Mouse (Mus musculus) hindbrain, postnatal 0 days (tissue): ENCODE data around the gene Srebf2. TPM values are rescaled to one million over a fixed set of nuclear protein-coding genes. Genes with fewer than 3 reads are reported as not detected.
A peak's percentile ranks its signal among the peaks of the same experiment; 100 is the strongest.

Source experiments
- ATAC-seq: fragments of 200-750 bp; cut with Nextera tagmentation; 2 replicates; pipeline ENCODE4 v1.8.0; 2017; ENCODE audit warnings: mild to moderate bottlenecking, moderate TSS enrichment, moderate library complexity
- DNase-seq: peaks from one replicate; pipeline ENCODE4 v3.0.0-alpha.2; 2015; ENCODE audit warnings: low spot score
- H3K27ac ChIP-seq: fragments of 300-500 bp; sonication (generic); 2 replicates; pipeline ENCODE4 v1.5.1; 2014; ENCODE audit warnings: mild to moderate bottlenecking
- H3K27me3 ChIP-seq: fragments of 300-500 bp; sonication (generic); 2 replicates; pipeline ENCODE4 v1.6.1; 2014; ENCODE audit warnings: low read length, mixed read lengths; ENCODE audit not compliant: insufficient read depth
- H3K36me3 ChIP-seq: fragments of 300-500 bp; sonication (generic); 2 replicates; pipeline ENCODE4 v1.6.1; 2014; ENCODE audit warnings: low read length, mixed read lengths; ENCODE audit not compliant: insufficient read depth
- H3K4me1 ChIP-seq: fragments of 300-500 bp; sonication (generic); 2 replicates; pipeline ENCODE4 v1.6.1; 2014; ENCODE audit warnings: antibody characterized with exemption, low read length, mixed read lengths; ENCODE audit not compliant: insufficient read depth
- H3K4me2 ChIP-seq: fragments of 300-500 bp; sonication (generic); 2 replicates; pipeline ENCODE4 v1.6.1; 2014; ENCODE audit warnings: low read depth, mild to moderate bottlenecking, low read length, moderate library complexity, mixed read lengths
- H3K4me3 ChIP-seq: fragments of 300-500 bp; sonication (generic); 2 replicates; pipeline ENCODE4 v1.5.1; 2014; ENCODE audit warnings: low read length
- H3K9ac ChIP-seq: fragments of 300-500 bp; sonication (generic); replicated peaks from 2 replicates; pipeline ENCODE4 v1.6.1; 2014; ENCODE audit warnings: mild to moderate bottlenecking, low read length, moderate library complexity, mixed read lengths
- H3K9me3 ChIP-seq: fragments of 300-500 bp; sonication (generic); 2 replicates; pipeline ENCODE4 v1.6.1; 2016; ENCODE audit warnings: low read length, mixed read lengths
- CTCF ChIP-seq: IDR thresholded peaks from 2 replicates; pipeline ENCODE4 v1.5.1; 2016; ENCODE audit warnings: antibody characterized with exemption, control low read depth, low read depth
- WGBS: fragments of 180-500 bp; shearing (Covaris S2); extraction: QIAGEN DNeasy Blood & Tissue Kit; methylation state at CpG from one replicate; pipeline ENCODE4 v1.1.7; 2014; 5-methylcytosine and 5-hydroxymethylcytosine counted together
- polyA plus RNA-seq: library from polyadenylated mRNA; unstranded; fragments of >200 nt; fragmentation: Nextera tagmentation; extraction: Ambion mirVana; gene quantifications from 2 replicates; pipeline ENCODE4 v1.2.1, GENCODE M21; 2015
- total RNA-seq: library from RNA; depleted of rRNA; stranded (reverse); fragments of >200 nt; gene quantifications from 2 replicates; pipeline ENCODE4 v1.2.3, GENCODE M21; 2014

The Srebf2 gene
- total and polyA plus RNA-seq, 2 experiments from 2014 or later: 145 to 256 TPM

- Histone ChIP-seq H3K4me2 (peak overlapping the region; percentile 66; the same call in 1 of the 2 replicates), H3K4me1 (peaks cover 24% of the 10 kb centered on the region), H3K9me3 (no peaks in the 10 kb centered on the region), H3K27ac (no peak overlapping the region), H3K36me3 (no peaks in the 10 kb centered on the region; the same call in 1 of the 2 replicates), H3K4me3 (no peak overlapping the region), H3K27me3 (peaks cover 27% of the 10 kb centered on the region), H3K9ac (no peak overlapping the region)
- no peak for TF ChIP-seq CTCF
- DNase-seq (no peak), ATAC-seq (no peak)
- WGBS: 60% methylated on average over 1 of the region's 1 CpGs
Measured at GRCm38 (mm10) chr15:82210801-82211200, 63.8 kb downstream of the Srebf2 start.

DNA sequence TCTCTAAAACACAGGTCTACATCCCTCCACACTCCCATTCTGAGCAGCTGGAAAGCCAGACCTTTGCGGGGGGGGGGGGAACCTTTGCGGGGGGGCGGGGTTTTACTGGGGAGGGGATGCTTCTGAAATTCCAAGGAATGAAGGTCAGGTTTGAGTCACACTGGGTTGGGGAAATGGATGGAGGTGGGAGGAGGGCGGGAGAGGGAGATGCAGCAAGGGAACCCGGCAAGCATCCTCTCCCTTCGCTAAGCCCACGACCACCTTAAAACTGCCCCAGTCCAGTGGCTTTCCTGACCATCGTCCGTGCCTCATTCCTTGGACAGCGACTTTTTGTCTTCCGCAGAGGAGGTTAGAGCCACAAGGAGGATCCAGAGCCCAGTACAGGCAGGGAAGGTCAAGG, 64.3 kb downstream of the Srebf2 start:
- Histone ChIP-seq H3K4me3 (peak overlapping the region; percentile 47), H3K9me3 (no peaks in the 10 kb centered on the region), H3K36me3 (no peaks in the 10 kb centered on the region), H3K4me2 (peak overlapping the region; percentile 66), H3K27ac (no peak overlapping the region), H3K27me3 (peaks cover 27% of the 10 kb centered on the region), H3K9ac (peak overlapping the region; percentile 47; the same call in 1 of the 2 replicates), H3K4me1 (peaks cover 22% of the 10 kb centered on the region)
- TF ChIP-seq CTCF: no peak
- 2% methylated on average over 11 of the region's 11 CpGs for WGBS
- DNase-seq (no peak), ATAC-seq (no peak)

DNA sequence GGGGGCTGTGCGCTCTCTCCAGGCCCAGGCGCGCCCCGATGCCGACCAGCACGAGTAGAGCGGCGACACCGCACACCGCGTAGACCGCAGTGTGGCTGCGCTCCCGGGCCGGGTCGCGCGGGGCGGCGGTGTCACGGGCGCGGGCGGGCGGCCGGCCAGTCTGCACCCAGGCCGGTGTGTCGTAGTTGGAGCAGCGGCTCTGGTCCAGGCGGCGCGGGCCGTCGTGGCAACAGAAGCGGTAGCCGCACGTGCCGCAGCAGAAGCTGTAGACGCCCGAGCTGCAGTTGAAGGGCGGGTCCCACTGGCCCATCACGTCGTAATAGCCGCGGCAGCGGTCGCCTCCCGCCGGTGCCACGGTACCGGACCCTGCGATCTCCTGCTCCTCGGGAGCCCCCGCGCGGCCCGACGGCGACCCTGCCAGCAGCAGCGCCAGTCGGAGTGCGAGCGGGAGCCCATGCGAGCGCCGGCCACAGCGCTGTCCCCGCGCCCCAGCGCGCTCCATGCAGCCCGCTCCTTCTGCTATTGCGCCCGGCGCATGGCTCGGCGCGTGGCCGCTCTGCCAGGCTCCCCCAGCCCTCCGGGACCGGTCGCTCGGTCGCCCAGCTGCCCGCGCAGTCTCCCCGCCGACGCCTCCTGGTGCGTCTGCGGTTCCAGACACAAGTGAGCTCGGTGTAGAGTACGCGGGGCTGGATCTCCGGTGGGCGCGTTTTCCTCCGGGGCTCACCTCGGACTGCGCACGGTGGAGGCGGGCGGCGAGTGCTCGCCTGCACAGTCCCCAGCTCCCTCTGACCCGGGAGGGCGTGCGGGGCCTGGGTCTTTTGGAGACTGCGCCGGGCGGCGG, 65.2 kb downstream of the Srebf2 start:
- ATAC-seq (peak; percentile 57), DNase-seq (peak; percentile 54)
- Histone ChIP-seq H3K36me3 (no peaks in the 10 kb centered on the region), H3K4me2 (peak overlapping the region; percentile 66), H3K9ac (peak overlapping the region; percentile 47), H3K27ac (no peak overlapping the region), H3K4me1 (peaks cover 17% of the 10 kb centered on the region; the same call in 1 of the 2 replicates), H3K4me3 (peak overlapping the region; percentile 47), H3K27me3 (peaks cover 27% of the 10 kb centered on the region), H3K9me3 (no peaks in the 10 kb centered on the region)
- under 1% methylated on average over 100 of the region's 112 CpGs for WGBS
- no peak for TF ChIP-seq CTCF

DNA sequence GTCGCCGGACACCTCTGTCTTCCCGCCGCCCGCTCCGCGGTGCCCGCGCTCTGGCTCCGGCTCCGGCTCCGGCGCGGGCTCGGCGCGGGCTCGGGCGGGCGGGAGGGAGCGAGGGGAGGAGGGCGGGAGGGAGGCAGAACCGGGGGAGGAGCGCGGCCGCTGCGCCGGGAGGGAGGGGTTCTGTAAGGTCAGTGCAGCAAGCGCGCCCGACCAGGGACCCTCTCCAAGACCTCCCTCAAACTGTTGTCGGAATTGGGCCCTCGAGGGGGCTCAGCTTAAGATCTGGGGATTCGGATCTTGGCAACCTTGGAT, 65.7 kb downstream of the Srebf2 start, which contains the start of gene Shisa8:
Gene Shisa8 (minus strand): TSS at position 64 of the 312 bp plus-strand sequence.
- DNase-seq: no peak
- Histone ChIP-seq H3K36me3 (no peaks in the 10 kb centered on the region), H3K9ac (peak within 1 kb of the TSS; percentile 47), H3K27me3 (peaks cover 30% of the 10 kb centered on the region), H3K4me3 (peak within 1 kb of the TSS; percentile 47), H3K4me1 (peaks cover 11% of the 10 kb centered on the region; the same call in 1 of the 2 replicates), H3K4me2 (peak within 1 kb of the TSS; percentile 66), H3K9me3 (no peaks in the 10 kb centered on the region), H3K27ac (no peak within 1 kb of the TSS)
- 0% methylated on average over 26 of the region's 34 CpGs for WGBS
- TF ChIP-seq CTCF: no peak
- no peak; the same call in 1 of the 2 replicates for ATAC-seq

DNA sequence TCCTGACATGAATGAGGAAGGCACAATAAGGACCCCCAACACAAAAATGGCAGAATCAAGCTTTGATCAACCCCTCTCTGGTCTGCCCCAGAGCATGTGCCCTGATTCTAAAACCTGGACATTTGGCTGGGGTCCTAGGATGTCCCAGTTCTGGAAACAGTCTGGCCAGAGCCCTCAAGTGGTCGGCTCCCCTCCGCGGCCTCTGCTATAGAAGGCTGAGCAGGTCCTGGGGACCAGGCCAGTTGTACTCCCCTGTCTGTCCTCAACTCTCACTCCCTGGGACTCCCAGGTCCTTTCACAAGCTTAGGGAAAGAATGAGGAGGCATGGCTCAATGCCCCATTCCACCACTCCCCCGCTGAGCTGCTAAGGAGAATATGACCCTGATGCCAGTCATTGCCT, 66.2 kb downstream of the Srebf2 start:
- no peak for DNase-seq
- no peak for ATAC-seq
- no peak overlapping the region for H3K9ac ChIP-seq
- H3K4me2 ChIP-seq: no peak overlapping the region
- peaks cover 10% of the 10 kb centered on the region; the same call in 1 of the 2 replicates for H3K4me1 ChIP-seq
- no peaks in the 10 kb centered on the region for H3K36me3 ChIP-seq
- H3K4me3 ChIP-seq: no peak overlapping the region; the same call in 1 of the 2 replicates
- H3K9me3 ChIP-seq: no peaks in the 10 kb centered on the region
- 8% methylated on average over 4 of the region's 4 CpGs for whole genome bisulfite sequencing
- H3K27ac ChIP-seq: no peak overlapping the region
- TF ChIP-seq CTCF: no peak
- peaks cover 30% of the 10 kb centered on the region for H3K27me3 ChIP-seq

DNA sequence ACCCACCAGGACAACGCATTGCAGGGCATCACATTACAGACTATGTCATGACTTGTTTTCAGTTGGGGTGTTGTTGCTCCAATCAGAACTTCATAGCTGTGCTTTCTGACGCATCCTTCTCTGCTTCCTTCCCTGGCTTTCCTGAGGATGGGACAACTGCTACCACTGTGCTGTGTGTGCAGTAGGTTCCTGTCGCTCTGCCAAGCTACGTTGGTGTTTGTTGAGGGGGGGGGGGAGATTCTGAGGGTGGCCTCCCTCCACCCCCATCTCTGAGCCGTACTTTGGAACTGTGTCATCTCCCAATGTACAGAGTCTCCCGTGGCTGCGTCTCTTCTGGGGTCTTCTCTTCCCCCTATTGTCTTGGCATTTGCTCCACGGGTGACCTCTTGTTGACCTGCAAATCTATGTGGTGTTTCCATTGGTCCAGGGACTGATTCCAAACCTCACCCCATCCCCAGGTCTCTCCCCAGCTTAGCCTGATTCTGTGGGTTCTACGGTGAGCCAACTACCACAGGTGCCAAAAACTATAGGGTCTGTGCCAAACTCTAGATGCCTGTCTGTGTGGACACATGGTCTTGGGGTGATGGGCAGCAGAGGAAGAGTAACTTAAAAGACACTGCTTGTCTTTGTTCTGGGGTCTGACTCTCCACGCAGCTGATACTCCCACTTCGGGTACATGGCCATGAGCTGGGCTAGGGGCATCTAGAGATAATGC, 68.5 kb downstream of the Srebf2 start:
- Histone ChIP-seq H3K4me2 (no peak overlapping the region), H3K9ac (no peak overlapping the region), H3K27me3 (peaks cover 24% of the 10 kb centered on the region), H3K4me1 (peaks cover 10% of the 10 kb centered on the region; the same call in 1 of the 2 replicates), H3K27ac (no peak overlapping the region), H3K4me3 (no peak overlapping the region), H3K36me3 (no peaks in the 10 kb centered on the region), H3K9me3 (no peaks in the 10 kb centered on the region)
- no peak for DNase-seq
- 33% methylated on average over 11 of the region's 11 CpGs for WGBS
- no peak for TF ChIP-seq CTCF
- ATAC-seq: no peak
